Mouse (Mus musculus): ENCODE data around the gene Sapcd2. TPM values are rescaled to one million over a fixed set of nuclear protein-coding genes. Genes with fewer than 3 reads are reported as not detected.
A peak's percentile ranks its signal among the peaks of the same experiment; 100 is the strongest.
"Not testable (repeated sequence)": the region's sequence is repeated elsewhere in the genome, so short reads cannot be mapped to it uniquely, and the experiment has no call there.

Gene Sapcd2
- polyA plus RNA-seq, 1 experiment from 2014 or later, result 17.2 TPM

GRCm38 (mm10) chr2:25402972-25403601 lies 31.0 kb downstream of the Sapcd2 start:
- H3K9me3 ChIP-seq (ENCODE audit: control insufficient read depth, low read length), result no peaks in the 10 kb centered on the region
- peaks cover 22% of the 10 kb centered on the region for H3K4me1 ChIP-seq (ENCODE audit: control insufficient read depth, insufficient read depth, low read depth, low read length)
- H3K27ac ChIP-seq (ENCODE audit: low read depth, low read length), result peak overlapping the region; percentile 91
- WGBS, result under 1% methylated on average over 54 of the region's 54 CpGs
- peak overlapping the region; percentile 90 for H3K9ac ChIP-seq (ENCODE audit: low read depth, low read length)
- peaks cover 13% of the 10 kb centered on the region for H3K27me3 ChIP-seq (replicated peaks; ENCODE audit: control insufficient read depth, insufficient read depth, low read length)
- peak overlapping the region; percentile 71 for H3K4me3 ChIP-seq (ENCODE audit: low read length)
- H3K36me3 ChIP-seq (ENCODE audit: control insufficient read depth, insufficient read depth, low read length), result no peaks in the 10 kb centered on the region; the same call in 1 of the 2 replicates
- ATAC-seq, result peak; percentile 87
- H3K4me2 ChIP-seq (ENCODE audit: low read length), result peak overlapping the region; percentile 76

DNA sequence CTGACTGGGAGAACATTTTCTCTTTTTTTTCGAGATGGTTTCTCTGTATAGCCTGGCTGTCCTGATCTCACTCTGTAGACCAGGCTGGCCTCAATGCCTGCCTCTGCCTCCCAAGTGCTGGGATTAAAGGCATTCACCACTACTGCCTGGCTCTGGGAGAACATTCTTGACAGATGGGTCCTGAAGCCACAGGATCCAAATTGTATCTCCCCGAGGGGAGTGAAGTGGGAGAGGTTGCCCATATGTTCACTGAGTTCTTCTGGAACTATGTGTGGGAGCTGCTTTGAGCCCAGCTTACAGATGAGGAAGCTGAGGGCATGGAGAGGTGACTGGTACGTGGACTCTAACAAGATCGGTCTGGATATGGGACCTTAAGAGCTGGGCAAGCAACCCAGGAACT lies 31.9 kb downstream of the Sapcd2 start:
- Histone ChIP-seq H3K27ac (ENCODE audit: low read depth, low read length) (no peak overlapping the region), H3K4me3 (ENCODE audit: low read length) (peak overlapping the region; percentile 71), H3K9me3 (ENCODE audit: control insufficient read depth, low read length) (no peaks in the 10 kb centered on the region), H3K36me3 (ENCODE audit: control insufficient read depth, insufficient read depth, low read length) (peaks cover 7% of the 10 kb centered on the region), H3K9ac (ENCODE audit: low read depth, low read length) (peak overlapping the region; percentile 90), H3K4me1 (ENCODE audit: control insufficient read depth, insufficient read depth, low read depth, low read length) (peaks cover 22% of the 10 kb centered on the region), H3K27me3 (replicated peaks; ENCODE audit: control insufficient read depth, insufficient read depth, low read length) (peaks cover 12% of the 10 kb centered on the region), H3K4me2 (ENCODE audit: low read length) (peak overlapping the region; percentile 76)
- 92% methylated on average over 4 of the region's 4 CpGs for WGBS
- no peak for ATAC-seq

GRCm38 (mm10) chr2:25408908-25409307 lies 36.8 kb downstream of the Sapcd2 start:
- Histone ChIP-seq H3K36me3 (ENCODE audit: control insufficient read depth, insufficient read depth, low read length) (peaks cover 19% of the 10 kb centered on the region), H3K9me3 (ENCODE audit: control insufficient read depth, low read length) (no peaks in the 10 kb centered on the region), H3K4me1 (ENCODE audit: control insufficient read depth, insufficient read depth, low read depth, low read length) (peaks cover 14% of the 10 kb centered on the region), H3K9ac (ENCODE audit: low read depth, low read length) (no peak overlapping the region), H3K27ac (ENCODE audit: low read depth, low read length) (no peak overlapping the region), H3K4me3 (ENCODE audit: low read length) (no peak overlapping the region), H3K27me3 (replicated peaks; ENCODE audit: control insufficient read depth, insufficient read depth, low read length) (no peaks in the 10 kb centered on the region), H3K4me2 (ENCODE audit: low read length) (no peak overlapping the region)
- ATAC-seq, result no peak
- WGBS, result 95% methylated on average over 10 of the region's 10 CpGs

DNA sequence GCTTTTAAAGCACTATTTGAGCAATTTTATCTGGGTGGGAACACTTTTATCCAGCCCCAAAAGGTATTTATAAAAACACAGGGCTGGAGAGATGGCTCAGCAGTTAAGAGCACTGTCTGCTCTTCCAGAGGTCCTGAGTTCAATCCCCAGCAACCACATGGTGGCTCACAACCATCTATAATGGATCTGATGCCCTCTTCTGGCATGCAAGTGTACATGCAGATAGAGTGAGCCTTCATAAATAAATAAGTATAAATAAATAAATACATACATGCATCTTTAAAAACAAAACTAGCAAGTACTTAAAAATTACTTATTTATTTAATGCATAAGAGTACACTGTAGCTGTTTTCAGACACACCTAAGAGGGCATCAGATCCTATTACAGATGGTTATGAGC lies 41.3 kb downstream of the Sapcd2 start:
- not testable (repeated sequence) for ATAC-seq; H3K9me3 ChIP-seq (ENCODE audit: control insufficient read depth, low read length); H3K27me3 ChIP-seq (replicated peaks; ENCODE audit: control insufficient read depth, insufficient read depth, low read length); H3K4me2 ChIP-seq (ENCODE audit: low read length); H3K9ac ChIP-seq (ENCODE audit: low read depth, low read length); H3K4me1 ChIP-seq (ENCODE audit: control insufficient read depth, insufficient read depth, low read depth, low read length); H3K4me3 ChIP-seq (ENCODE audit: low read length); H3K27ac ChIP-seq (ENCODE audit: low read depth, low read length)
- peaks cover 18% of the 10 kb centered on the region for H3K36me3 ChIP-seq (ENCODE audit: control insufficient read depth, insufficient read depth, low read length)

- Histone ChIP-seq H3K9me3 (ENCODE audit: control insufficient read depth, low read length) (no peaks in the 10 kb centered on the region), H3K9ac (ENCODE audit: low read depth, low read length) (no peak overlapping the region), H3K27me3 (replicated peaks; ENCODE audit: control insufficient read depth, insufficient read depth, low read length) (no peaks in the 10 kb centered on the region; the same call in 1 of the 2 replicates), H3K4me3 (ENCODE audit: low read length) (no peak overlapping the region), H3K4me1 (ENCODE audit: control insufficient read depth, insufficient read depth, low read depth, low read length) (no peaks in the 10 kb centered on the region), H3K27ac (ENCODE audit: low read depth, low read length) (no peak overlapping the region), H3K4me2 (ENCODE audit: low read length) (no peak overlapping the region), H3K36me3 (ENCODE audit: control insufficient read depth, insufficient read depth, low read length) (no peaks in the 10 kb centered on the region)
- WGBS, result 15% methylated on average over 3 of the region's 3 CpGs
- ATAC-seq, result no peak
Observed at GRCm38 (mm10) chr2:25417426-25417825, 45.3 kb downstream of the Sapcd2 start.

- Histone ChIP-seq H3K4me3 (ENCODE audit: low read length) (no peak overlapping the region), H3K27ac (ENCODE audit: low read depth, low read length) (no peak overlapping the region), H3K9me3 (ENCODE audit: control insufficient read depth, low read length) (no peaks in the 10 kb centered on the region), H3K4me2 (ENCODE audit: low read length) (no peak overlapping the region), H3K27me3 (replicated peaks; ENCODE audit: control insufficient read depth, insufficient read depth, low read length) (peaks cover 10% of the 10 kb centered on the region), H3K4me1 (ENCODE audit: control insufficient read depth, insufficient read depth, low read depth, low read length) (no peaks in the 10 kb centered on the region), H3K36me3 (ENCODE audit: control insufficient read depth, insufficient read depth, low read length) (no peaks in the 10 kb centered on the region), H3K9ac (ENCODE audit: low read depth, low read length) (peak overlapping the region; percentile 9; the same call in 1 of the 2 replicates)
- ATAC-seq, result peak; percentile 60; the same call in 1 of the 2 replicates
- 19% methylated on average over 3 of the region's 3 CpGs for WGBS
Observed at GRCm38 (mm10) chr2:25421896-25422295, 49.8 kb downstream of the Sapcd2 start.

DNA sequence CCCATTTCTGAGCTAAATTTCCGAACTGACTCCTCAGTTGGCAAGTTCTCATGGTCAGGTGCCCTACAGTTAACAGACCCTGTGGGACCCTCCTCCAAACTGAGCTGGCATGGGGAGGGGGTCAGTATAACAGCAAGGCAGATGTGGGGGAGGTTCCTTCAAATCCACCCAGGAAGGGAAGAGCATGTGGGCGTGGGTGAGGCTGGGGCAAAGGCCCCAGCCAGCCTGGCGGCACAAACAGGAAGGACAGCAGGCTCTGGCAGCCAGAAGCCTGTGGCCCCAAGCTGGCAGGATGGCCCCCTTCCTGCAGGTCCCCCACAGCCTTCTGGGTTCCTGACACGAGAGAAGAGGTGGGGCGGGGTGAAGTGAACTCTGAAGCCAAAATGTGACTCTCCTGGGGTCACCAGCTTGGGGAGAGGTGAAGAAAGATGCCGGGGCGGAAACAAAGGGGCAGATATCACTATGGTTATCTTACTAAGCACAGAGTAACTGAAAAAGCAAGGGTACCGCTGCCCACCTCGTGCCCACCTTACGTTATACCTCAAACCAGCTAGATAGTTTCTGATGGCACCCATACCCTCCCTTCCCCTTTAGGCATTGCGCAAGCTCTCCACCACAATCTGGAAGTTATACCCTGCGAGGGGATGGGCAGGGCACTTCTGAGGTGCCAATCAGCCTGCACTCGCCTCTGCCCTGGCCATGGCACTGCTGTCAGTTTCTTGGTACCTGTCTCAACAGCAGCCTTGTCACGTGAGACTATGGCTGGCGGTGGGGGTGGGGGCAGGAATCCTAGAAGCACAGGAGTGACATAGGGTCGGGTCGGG lies 50.7 kb downstream of the Sapcd2 start, which contains the start of gene Fut7:
TSS of gene Fut7 (plus strand) at position 681 of the 824 bp plus-strand sequence.
- 67% methylated on average over 17 of the region's 17 CpGs for WGBS
- H3K4me3 ChIP-seq (ENCODE audit: low read length), result no peak within 1 kb of the TSS
- H3K27me3 ChIP-seq (replicated peaks; ENCODE audit: control insufficient read depth, insufficient read depth, low read length), result peaks cover 10% of the 10 kb centered on the region
- no peaks in the 10 kb centered on the region for H3K36me3 ChIP-seq (ENCODE audit: control insufficient read depth, insufficient read depth, low read length)
- no peak for ATAC-seq
- H3K4me1 ChIP-seq (ENCODE audit: control insufficient read depth, insufficient read depth, low read depth, low read length), result no peaks in the 10 kb centered on the region
- H3K27ac ChIP-seq (ENCODE audit: low read depth, low read length), result no peak within 1 kb of the TSS
- H3K9ac ChIP-seq (ENCODE audit: low read depth, low read length), result no peak within 1 kb of the TSS
- no peak within 1 kb of the TSS for H3K4me2 ChIP-seq (ENCODE audit: low read length)
- H3K9me3 ChIP-seq (ENCODE audit: control insufficient read depth, low read length), result no peaks in the 10 kb centered on the region

GRCm38 (mm10) chr2:25423626-25424025 lies 51.5 kb downstream of the Sapcd2 start:
- Histone ChIP-seq H3K36me3 (ENCODE audit: control insufficient read depth, insufficient read depth, low read length) (no peaks in the 10 kb centered on the region), H3K27ac (ENCODE audit: low read depth, low read length) (no peak overlapping the region), H3K27me3 (replicated peaks; ENCODE audit: control insufficient read depth, insufficient read depth, low read length) (peaks cover 10% of the 10 kb centered on the region), H3K4me3 (ENCODE audit: low read length) (no peak overlapping the region), H3K9ac (ENCODE audit: low read depth, low read length) (no peak overlapping the region), H3K4me2 (ENCODE audit: low read length) (no peak overlapping the region), H3K4me1 (ENCODE audit: control insufficient read depth, insufficient read depth, low read depth, low read length) (no peaks in the 10 kb centered on the region; the same call in 1 of the 2 replicates), H3K9me3 (ENCODE audit: control insufficient read depth, low read length) (no peaks in the 10 kb centered on the region)
- ATAC-seq, result no peak
- WGBS, result 50% methylated on average over 1 of the region's 1 CpGs

DNA sequence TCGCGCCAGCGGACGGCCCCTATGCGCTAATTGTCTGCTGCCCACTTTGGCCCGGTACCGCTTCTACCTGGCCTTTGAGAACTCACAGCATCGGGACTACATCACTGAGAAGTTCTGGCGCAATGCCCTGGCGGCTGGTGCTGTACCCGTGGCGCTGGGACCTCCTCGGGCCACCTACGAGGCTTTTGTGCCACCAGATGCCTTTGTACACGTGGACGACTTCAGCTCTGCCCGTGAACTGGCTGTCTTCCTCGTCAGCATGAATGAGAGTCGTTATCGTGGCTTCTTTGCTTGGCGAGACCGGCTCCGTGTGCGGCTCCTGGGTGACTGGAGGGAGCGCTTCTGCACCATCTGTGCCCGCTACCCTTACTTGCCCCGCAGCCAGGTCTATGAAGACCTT lies 53.4 kb downstream of the Sapcd2 start:
- Histone ChIP-seq H3K27ac (ENCODE audit: low read depth, low read length) (no peak overlapping the region), H3K27me3 (replicated peaks; ENCODE audit: control insufficient read depth, insufficient read depth, low read length) (peaks cover 10% of the 10 kb centered on the region), H3K4me2 (ENCODE audit: low read length) (no peak overlapping the region), H3K36me3 (ENCODE audit: control insufficient read depth, insufficient read depth, low read length) (no peaks in the 10 kb centered on the region), H3K9ac (ENCODE audit: low read depth, low read length) (no peak overlapping the region), H3K4me1 (ENCODE audit: control insufficient read depth, insufficient read depth, low read depth, low read length) (peaks cover 12% of the 10 kb centered on the region), H3K4me3 (ENCODE audit: low read length) (no peak overlapping the region), H3K9me3 (ENCODE audit: control insufficient read depth, low read length) (no peaks in the 10 kb centered on the region)
- WGBS, result 47% methylated on average over 27 of the region's 27 CpGs
- no peak for ATAC-seq

All from hindbrain, embryonic 16.5 days (tissue).